Mouse (Mus musculus): ENCODE measurements around the gene Cfap73. TPM values are rescaled to one million over a fixed set of nuclear protein-coding genes. Genes with fewer than 3 reads are reported as not detected.

Gene Cfap73
- total and polyA plus RNA-seq, 3 experiments, result 0.25 TPM; not detected in 2

GRCm38 (mm10) chr5:120578504-120579081 is 55.4 kb downstream of the Cfap73 start:
- peak overlapping the region in 1 of 2 experiments; percentile 0; a peak in 1 of 4 replicates for H3K4me3 ChIP-seq (ENCODE audit: control insufficient read depth in 1 of 2, insufficient read depth in 1 of 2, low read depth in 2 of 2, low read length in 2 of 2)
- peaks cover 0 to 28% of the 10 kb centered on the region in 2 experiments; a peak in 2 of 4 replicates for H3K36me3 ChIP-seq (ENCODE audit: control insufficient read depth in 1 of 2, insufficient read depth in 2 of 2, low read length in 2 of 2)
- H3K79me2 ChIP-seq (ENCODE audit: control insufficient read depth, insufficient read depth, low read length, poor library complexity), result peaks cover 3% of the 10 kb centered on the region
- DNase-seq (ENCODE audit: low read depth, low spot score), result peak; percentile 62
- peaks cover 13 to 24% of the 10 kb centered on the region in 2 experiments for H3K4me1 ChIP-seq (ENCODE audit: control insufficient read depth in 1 of 2, insufficient read depth in 2 of 2, low read length in 2 of 2)
- TF ChIP-seq CHD1 (IDR thresholded peaks at IDR 0.05; ENCODE audit: low read depth, low read length) (no peak), EP300 (IDR thresholded peaks at IDR 0.05; ENCODE audit: low read depth in 1 of 2, low read length in 2 of 2) (peak in 1 of 2 experiments; percentile 5; a peak in 1 of 4 replicates), NRF1 (IDR thresholded peaks at IDR 0.05; ENCODE audit: insufficient read depth, low read depth, low read length, poor library complexity, severe bottlenecking) (no peak), POLR2AphosphoS5 (IDR thresholded peaks at IDR 0.05; ENCODE audit: borderline replicate concordance, low read depth, low read length) (no peak), MAX (IDR thresholded peaks at IDR 0.05; ENCODE audit: low read length) (no peak), RCOR1 (IDR thresholded peaks at IDR 0.05; ENCODE audit: low read depth, low read length) (no peak), TBP (IDR thresholded peaks at IDR 0.05; ENCODE audit: low read depth, low read length) (no peak), RAD21 (IDR thresholded peaks at IDR 0.05; ENCODE audit: low read depth, low read length) (no peak), MYC (IDR thresholded peaks at IDR 0.05; ENCODE audit: low read depth, low read length) (no peak), ZKSCAN1 (IDR thresholded peaks at IDR 0.05; ENCODE audit: low read depth, low read length) (no peak), BHLHE40 (IDR thresholded peaks at IDR 0.05; ENCODE audit: borderline replicate concordance, low read depth, low read length) (no peak), ZC3H11A (IDR thresholded peaks at IDR 0.05; ENCODE audit: low read depth, low read length) (no peak), MAZ (IDR thresholded peaks at IDR 0.05; ENCODE audit: low read depth, low read length) (peak; percentile 55; the same call in 1 of the 2 replicates), ETS1 (IDR thresholded peaks at IDR 0.05; ENCODE audit: low read depth, low read length) (peak; percentile 5; the same call in 1 of the 2 replicates), JUND (IDR thresholded peaks at IDR 0.05; ENCODE audit: low read depth, low read length) (no peak)
- H3K9me3 ChIP-seq (replicated peaks; ENCODE audit: insufficient read depth, low read length), result no peaks in the 10 kb centered on the region
- H3K27me3 ChIP-seq (ENCODE audit: control insufficient read depth in 1 of 2, insufficient read depth in 2 of 2, low read length in 2 of 2), result no peaks in the 10 kb centered on the region
- peak overlapping the region; percentile 65 for H3K27ac ChIP-seq (ENCODE audit: control insufficient read depth, low read depth, low read length)
- H3K9ac ChIP-seq (ENCODE audit: control insufficient read depth, low read depth, low read length, poor library complexity, severe bottlenecking), result peak overlapping the region; percentile 42

Other genes with a start within 250 kb of the Cfap73 start
- not detected in 2 replicates for gene Lhx5, start 202.5 kb downstream of the Cfap73 start, total RNA-seq (2012; rRNA removed)
- gene Lhx5, start 202.5 kb downstream of the Cfap73 start, polyA plus RNA-seq (2012; ENCODE audit: insufficient read depth in 1 of 2, insufficient read length in 2 of 2, low read depth in 1 of 2, low replicate concordance in 2 of 2, missing spikeins in 1 of 2), result not detected
- 8.2 and 12.1 TPM in 2 replicates for gene Sdsl, start 161.4 kb downstream of the Cfap73 start, total RNA-seq (2012; rRNA removed)
- gene Sdsl, start 161.4 kb downstream of the Cfap73 start, polyA plus RNA-seq (2012; ENCODE audit: insufficient read depth in 1 of 2, insufficient read length in 2 of 2, low read depth in 1 of 2, low replicate concordance in 2 of 2, missing spikeins in 1 of 2), result 10 to 100 TPM in 1 of 2 experiments, not detected in 1; 21.0 TPM
- gene Sds, start 157.7 kb downstream of the Cfap73 start, total RNA-seq (2012; rRNA removed), result not detected in 2 replicates
- under 1 TPM in 1 of 2 experiments, not detected in 1; 0.17 TPM for gene Sds, start 157.7 kb downstream of the Cfap73 start, polyA plus RNA-seq (2012; ENCODE audit: insufficient read depth in 1 of 2, insufficient read length in 2 of 2, low read depth in 1 of 2, low replicate concordance in 2 of 2, missing spikeins in 1 of 2)
- 9.2 and 10.1 TPM in 2 replicates for gene Plbd2, start 130.6 kb downstream of the Cfap73 start, total RNA-seq (2012; rRNA removed)
- 10 to 100 TPM in 1 of 2 experiments, not detected in 1; 30.5 TPM for gene Plbd2, start 130.6 kb downstream of the Cfap73 start, polyA plus RNA-seq (2012; ENCODE audit: insufficient read depth in 1 of 2, insufficient read length in 2 of 2, low read depth in 1 of 2, low replicate concordance in 2 of 2, missing spikeins in 1 of 2)
- 2.3 and 2.7 TPM in 2 replicates for gene Slc8b1, start 123.1 kb downstream of the Cfap73 start, total RNA-seq (2012; rRNA removed)
- gene Slc8b1, start 123.1 kb downstream of the Cfap73 start, polyA plus RNA-seq (2012; ENCODE audit: insufficient read depth in 1 of 2, insufficient read length in 2 of 2, low read depth in 1 of 2, low replicate concordance in 2 of 2, missing spikeins in 1 of 2), result 1 to 10 TPM in 1 of 2 experiments, not detected in 1; 5.9 TPM
- gene Tpcn1, start 45.6 kb downstream of the Cfap73 start, total RNA-seq (2012; rRNA removed), result 11.0 and 11.3 TPM in 2 replicates
- gene Tpcn1, start 45.6 kb downstream of the Cfap73 start, polyA plus RNA-seq (2012; ENCODE audit: insufficient read depth in 1 of 2, insufficient read length in 2 of 2, low read depth in 1 of 2, low replicate concordance in 2 of 2, missing spikeins in 1 of 2), result 10 to 100 TPM in 1 of 2 experiments, not detected in 1; 43.2 TPM
- 0.62 and 1.1 TPM in 2 replicates for gene Iqcd, start 45.2 kb downstream of the Cfap73 start, total RNA-seq (2012; rRNA removed)
- 1 to 10 TPM in 1 of 2 experiments, not detected in 1; 2.2 TPM for gene Iqcd, start 45.2 kb downstream of the Cfap73 start, polyA plus RNA-seq (2012; ENCODE audit: insufficient read depth in 1 of 2, insufficient read length in 2 of 2, low read depth in 1 of 2, low replicate concordance in 2 of 2, missing spikeins in 1 of 2)
- gene Rita1, start 21.6 kb downstream of the Cfap73 start, total RNA-seq (2012; rRNA removed), result 14.0 and 18.1 TPM in 2 replicates
- gene Rita1, start 21.6 kb downstream of the Cfap73 start, polyA plus RNA-seq (2012; ENCODE audit: insufficient read depth in 1 of 2, insufficient read length in 2 of 2, low read depth in 1 of 2, low replicate concordance in 2 of 2, missing spikeins in 1 of 2), result 10 to 100 TPM in 1 of 2 experiments, not detected in 1; 22.1 TPM
- gene Ddx54, start 21.5 kb downstream of the Cfap73 start, total RNA-seq (2012; rRNA removed), result 73.8 and 74.8 TPM in 2 replicates
- gene Ddx54, start 21.5 kb downstream of the Cfap73 start, polyA plus RNA-seq (2012; ENCODE audit: insufficient read depth in 1 of 2, insufficient read length in 2 of 2, low read depth in 1 of 2, low replicate concordance in 2 of 2, missing spikeins in 1 of 2), result 10 to 100 TPM in 1 of 2 experiments, not detected in 1; 99.9 TPM
- gene Rasal1, start 14.6 kb upstream of the Cfap73 start, total RNA-seq (2012; rRNA removed), result 0.26 and 0.69 TPM in 2 replicates
- 1 to 10 TPM in 1 of 2 experiments, not detected in 1; 4.5 TPM for gene Rasal1, start 14.6 kb upstream of the Cfap73 start, polyA plus RNA-seq (2012; ENCODE audit: insufficient read depth in 1 of 2, insufficient read length in 2 of 2, low read depth in 1 of 2, low replicate concordance in 2 of 2, missing spikeins in 1 of 2)
- 0.12 and 0.13 TPM in 2 replicates for gene Dtx1, start 77.7 kb upstream of the Cfap73 start, total RNA-seq (2012; rRNA removed)
- under 1 TPM in 1 of 2 experiments, not detected in 1; 0.63 TPM for gene Dtx1, start 77.7 kb upstream of the Cfap73 start, polyA plus RNA-seq (2012; ENCODE audit: insufficient read depth in 1 of 2, insufficient read length in 2 of 2, low read depth in 1 of 2, low replicate concordance in 2 of 2, missing spikeins in 1 of 2)
- 0.49 and 0.96 TPM in 2 replicates for gene Oas2, start 115.6 kb upstream of the Cfap73 start, total RNA-seq (2012; rRNA removed)
- 1 to 10 TPM in 1 of 2 experiments, not detected in 1; 5.2 TPM for gene Oas2, start 115.6 kb upstream of the Cfap73 start, polyA plus RNA-seq (2012; ENCODE audit: insufficient read depth in 1 of 2, insufficient read length in 2 of 2, low read depth in 1 of 2, low replicate concordance in 2 of 2, missing spikeins in 1 of 2)
- gene Oas3, start 143.4 kb upstream of the Cfap73 start, total RNA-seq (2012; rRNA removed), result 1.6 and 1.9 TPM in 2 replicates
- gene Oas3, start 143.4 kb upstream of the Cfap73 start, polyA plus RNA-seq (2012; ENCODE audit: insufficient read depth in 1 of 2, insufficient read length in 2 of 2, low read depth in 1 of 2, low replicate concordance in 2 of 2, missing spikeins in 1 of 2), result 1 to 10 TPM in 1 of 2 experiments, not detected in 1; 4.0 TPM
- not detected in 2 replicates for gene Oas1e, start 161.3 kb upstream of the Cfap73 start, total RNA-seq (2012; rRNA removed)
- gene Oas1e, start 161.3 kb upstream of the Cfap73 start, polyA plus RNA-seq (2012; ENCODE audit: insufficient read depth in 1 of 2, insufficient read length in 2 of 2, low read depth in 1 of 2, low replicate concordance in 2 of 2, missing spikeins in 1 of 2), result not detected
- gene Oas1c, start 178.3 kb upstream of the Cfap73 start, total RNA-seq (2012; rRNA removed), result 0.65 and 0.85 TPM in 2 replicates
- 1 to 10 TPM in 1 of 2 experiments, not detected in 1; 1.8 TPM for gene Oas1c, start 178.3 kb upstream of the Cfap73 start, polyA plus RNA-seq (2012; ENCODE audit: insufficient read depth in 1 of 2, insufficient read length in 2 of 2, low read depth in 1 of 2, low replicate concordance in 2 of 2, missing spikeins in 1 of 2)
- gene Oas1f, start 213.1 kb upstream of the Cfap73 start, total RNA-seq (2012; rRNA removed), result not detected in 2 replicates
- not detected for gene Oas1f, start 213.1 kb upstream of the Cfap73 start, polyA plus RNA-seq (2012; ENCODE audit: insufficient read depth in 1 of 2, insufficient read length in 2 of 2, low read depth in 1 of 2, low replicate concordance in 2 of 2, missing spikeins in 1 of 2)
- not detected in 2 replicates for gene Oas1h, start 227.2 kb upstream of the Cfap73 start, total RNA-seq (2012; rRNA removed)
- not detected for gene Oas1h, start 227.2 kb upstream of the Cfap73 start, polyA plus RNA-seq (2012; ENCODE audit: insufficient read depth in 1 of 2, insufficient read length in 2 of 2, low read depth in 1 of 2, low replicate concordance in 2 of 2, missing spikeins in 1 of 2)

Data from MEL (cell line).